Mouse (Mus musculus): ENCODE results near the gene Als2cr12.
A peak's percentile ranks its signal among the peaks of the same experiment; 100 is the strongest.
"Not testable (repeated sequence)": the region's sequence is repeated elsewhere in the genome, so short reads cannot be mapped to it uniquely, and the experiment has no call there.

Gene Als2cr12

DNA sequence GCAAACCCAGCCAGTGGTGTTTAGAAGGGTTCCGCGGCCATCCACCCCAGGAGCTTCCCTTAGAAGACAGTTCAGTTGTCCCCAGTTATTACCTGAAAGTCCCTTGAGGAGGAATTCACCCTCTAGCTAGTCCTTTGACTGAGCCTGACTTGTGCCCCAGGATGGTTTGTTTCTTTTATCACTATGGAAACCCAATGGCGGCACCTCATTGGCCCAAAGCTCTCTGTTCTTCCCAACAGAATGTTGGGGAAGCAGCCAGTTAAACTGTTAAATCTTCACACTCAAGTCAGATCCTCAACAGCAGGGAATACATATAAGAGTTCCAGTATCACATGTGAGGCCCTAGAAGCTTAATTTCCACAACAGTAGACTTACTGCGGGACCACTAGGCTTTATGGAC lies at the start of gene Als2cr12:
TSS of gene Als2cr12 (minus strand) at position 180 of the 400 bp plus-strand sequence.
- DNase-seq, result not testable (repeated sequence)

DNA sequence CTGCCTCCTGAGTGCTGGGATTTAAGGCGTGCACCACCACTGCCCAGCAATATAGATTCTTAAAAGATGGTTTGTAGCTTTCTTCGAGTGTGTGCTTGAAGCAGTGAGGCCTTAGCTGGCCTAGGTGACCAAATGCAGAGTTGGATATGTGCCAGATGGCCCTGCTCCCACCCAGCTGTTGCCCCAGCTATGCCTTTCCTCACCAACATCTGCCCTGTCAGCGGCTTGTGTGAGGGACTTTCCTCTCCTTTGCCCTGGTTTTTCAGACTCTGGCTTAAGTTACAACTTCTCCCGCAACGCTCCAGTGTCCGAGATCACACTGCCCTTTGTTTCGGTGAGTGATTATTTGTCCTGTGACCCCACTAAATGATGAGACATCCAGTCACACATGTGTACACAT lies 48.9 kb upstream of the Als2cr12 start:
- DNase-seq, result no peak

DNA sequence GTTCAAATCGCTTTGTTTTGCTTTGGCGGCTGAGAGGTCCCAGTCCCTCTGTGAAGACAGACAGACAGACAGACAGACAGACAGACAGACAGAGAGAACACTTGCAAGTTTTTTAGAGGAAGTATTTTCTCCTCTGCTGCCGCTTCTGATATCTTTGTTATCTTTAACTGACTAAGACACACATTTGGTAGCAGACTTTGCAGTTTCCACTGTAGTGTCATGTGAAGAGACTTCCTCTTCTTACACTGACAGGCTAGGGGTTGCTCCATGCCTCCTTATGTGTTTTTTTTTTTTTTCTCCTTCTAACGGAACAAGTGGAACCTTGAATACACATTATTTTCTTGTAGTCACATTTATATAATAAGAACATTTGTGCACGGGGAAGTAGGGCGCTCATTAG lies 47.5 kb upstream of the Als2cr12 start:
- DNase-seq, result no peak

- DNase-seq, result no peak
These were observed 46.8 kb upstream of the Als2cr12 start for GRCm38 (mm10) chr1:58742571-58743021.

- DNase-seq, result peak; percentile 54 to 62
These were observed 43.7 kb upstream of the Als2cr12 start for GRCm38 (mm10) chr1:58739529-58739928.

- DNase-seq, result no peak
These were observed 41.2 kb upstream of the Als2cr12 start for GRCm38 (mm10) chr1:58736968-58737367.

GRCm38 (mm10) chr1:58735962-58736361 lies 40.2 kb upstream of the Als2cr12 start:
- DNase-seq, result no peak

DNA sequence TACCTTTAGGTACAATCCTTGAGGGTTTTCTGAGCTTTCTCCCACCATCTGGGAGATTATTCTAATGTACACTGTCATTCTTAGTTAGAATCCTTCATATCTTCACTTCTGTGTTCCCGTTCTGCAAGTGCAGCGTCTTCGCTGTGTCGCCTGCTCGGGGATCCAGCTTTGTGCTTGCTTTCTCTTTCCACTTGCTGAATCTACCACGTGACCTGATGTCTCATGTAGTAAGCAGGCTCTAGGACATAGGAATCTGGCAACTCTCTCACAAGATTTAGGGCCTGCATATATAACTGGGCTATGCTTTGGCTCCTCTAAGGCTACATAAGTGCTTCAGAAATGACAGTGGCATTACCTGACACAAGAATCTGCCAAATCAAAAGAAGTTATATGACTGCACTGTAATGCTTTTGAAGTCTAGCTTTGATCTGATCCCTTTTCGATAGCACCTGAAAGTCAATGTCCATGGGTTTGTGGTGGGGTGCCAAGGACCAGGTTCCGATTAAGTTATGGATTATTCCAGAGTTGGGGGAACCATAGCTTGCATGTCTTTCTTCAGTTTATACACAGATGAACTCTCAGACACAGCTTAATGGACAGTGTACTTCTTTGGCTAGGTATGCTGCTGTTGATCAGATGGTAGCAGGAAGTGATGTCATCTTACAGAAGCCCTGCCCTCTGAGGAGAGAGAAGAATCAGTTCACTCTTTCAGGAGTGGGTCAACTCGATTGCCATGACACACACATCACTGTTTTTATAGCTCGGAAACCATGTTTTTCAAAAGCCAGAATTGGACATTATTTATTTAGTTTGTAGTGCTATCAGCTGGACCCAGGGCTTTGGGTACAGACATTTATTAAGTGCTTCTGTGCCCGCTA lies 38.5 kb upstream of the Als2cr12 start:
- no peak for DNase-seq

- no peak for DNase-seq
These were observed 37.8 kb upstream of the Als2cr12 start for GRCm38 (mm10) chr1:58733636-58734035.

DNA sequence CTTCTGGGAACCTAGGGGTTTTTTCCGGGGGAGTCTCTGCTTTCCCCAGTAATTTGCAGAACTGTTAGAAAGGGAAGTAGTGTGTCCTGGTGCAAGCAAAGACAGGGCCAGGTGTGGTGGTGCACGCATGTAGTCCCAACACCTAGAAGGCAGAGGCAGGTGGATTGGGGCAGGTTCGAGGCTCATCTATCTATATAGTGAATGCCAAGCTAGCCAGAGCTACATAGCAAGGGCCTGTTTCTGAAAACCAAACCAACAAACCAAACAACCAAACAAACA lies 32.7 kb upstream of the Als2cr12 start:
- no peak for DNase-seq

DNA sequence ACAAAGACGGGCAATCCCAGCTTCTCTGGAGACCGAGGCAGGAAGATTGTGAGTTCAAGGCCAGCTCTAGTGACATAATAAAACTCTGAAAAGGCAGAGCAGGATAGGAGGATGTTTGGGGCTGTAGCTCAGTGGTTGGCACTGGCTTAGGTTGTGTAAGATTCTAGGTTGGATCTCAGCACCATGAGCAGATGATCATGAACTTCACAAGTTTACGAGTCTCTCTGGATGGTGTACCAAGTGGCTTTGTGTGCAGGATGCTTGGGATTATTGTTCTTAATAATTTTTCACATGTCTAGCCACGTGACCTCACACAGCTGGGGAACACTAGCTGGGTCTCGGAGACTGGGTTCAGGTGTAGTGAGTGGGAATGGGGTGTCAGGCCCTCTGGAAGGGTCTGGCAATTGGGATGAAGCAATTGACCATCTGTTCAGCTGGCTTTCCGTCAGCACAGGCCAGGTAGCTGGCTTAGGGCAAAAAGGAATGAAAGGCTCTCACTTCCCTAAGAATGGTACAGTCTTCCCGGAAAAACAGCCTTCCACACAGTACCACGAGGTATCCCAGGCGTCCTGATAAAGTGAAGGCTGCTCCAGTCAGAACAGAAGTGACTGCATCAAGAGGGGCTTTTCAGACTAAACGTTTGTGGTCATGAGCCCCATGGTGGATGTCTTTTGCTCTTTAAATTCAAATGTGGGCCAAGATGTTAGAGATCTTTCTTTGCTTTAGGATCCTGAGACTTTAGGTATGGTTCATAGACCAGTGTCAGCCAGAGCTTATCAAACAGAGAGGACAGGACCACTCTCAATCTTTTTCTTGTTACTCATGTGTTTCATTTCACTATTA lies 32.2 kb upstream of the Als2cr12 start:
- peak; percentile 70 to 78 for DNase-seq

GRCm38 (mm10) chr1:58727019-58727746 lies 31.4 kb upstream of the Als2cr12 start:
- DNase-seq, result no peak

DNA sequence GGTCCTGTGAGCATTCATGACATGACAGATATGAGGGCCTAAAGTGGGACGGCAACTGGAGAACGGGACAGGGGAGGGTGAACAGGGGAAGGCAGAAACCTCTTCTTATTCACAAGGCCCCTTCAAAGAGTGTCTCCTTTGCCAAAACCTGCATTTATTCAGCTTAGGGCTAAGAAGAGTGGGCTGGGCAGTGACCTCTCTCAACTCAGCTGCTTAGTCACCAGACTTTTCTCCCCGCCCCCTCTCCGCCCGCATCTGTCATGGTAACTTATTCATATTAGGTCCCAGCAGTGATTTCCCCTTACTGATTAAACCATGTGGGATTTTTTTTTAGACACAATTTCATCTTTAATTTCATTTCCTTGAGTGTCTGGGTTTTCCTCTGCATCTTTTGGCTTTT lies 30.0 kb upstream of the Als2cr12 start:
- DNase-seq, result no peak

- DNase-seq, result no peak
These were observed 29.3 kb upstream of the Als2cr12 start for GRCm38 (mm10) chr1:58725095-58725494.

GRCm38 (mm10) chr1:58724533-58724932 lies 28.7 kb upstream of the Als2cr12 start:
- no peak for DNase-seq

GRCm38 (mm10) chr1:58723809-58724405 lies 28.1 kb upstream of the Als2cr12 start:
- DNase-seq, result no peak

DNA sequence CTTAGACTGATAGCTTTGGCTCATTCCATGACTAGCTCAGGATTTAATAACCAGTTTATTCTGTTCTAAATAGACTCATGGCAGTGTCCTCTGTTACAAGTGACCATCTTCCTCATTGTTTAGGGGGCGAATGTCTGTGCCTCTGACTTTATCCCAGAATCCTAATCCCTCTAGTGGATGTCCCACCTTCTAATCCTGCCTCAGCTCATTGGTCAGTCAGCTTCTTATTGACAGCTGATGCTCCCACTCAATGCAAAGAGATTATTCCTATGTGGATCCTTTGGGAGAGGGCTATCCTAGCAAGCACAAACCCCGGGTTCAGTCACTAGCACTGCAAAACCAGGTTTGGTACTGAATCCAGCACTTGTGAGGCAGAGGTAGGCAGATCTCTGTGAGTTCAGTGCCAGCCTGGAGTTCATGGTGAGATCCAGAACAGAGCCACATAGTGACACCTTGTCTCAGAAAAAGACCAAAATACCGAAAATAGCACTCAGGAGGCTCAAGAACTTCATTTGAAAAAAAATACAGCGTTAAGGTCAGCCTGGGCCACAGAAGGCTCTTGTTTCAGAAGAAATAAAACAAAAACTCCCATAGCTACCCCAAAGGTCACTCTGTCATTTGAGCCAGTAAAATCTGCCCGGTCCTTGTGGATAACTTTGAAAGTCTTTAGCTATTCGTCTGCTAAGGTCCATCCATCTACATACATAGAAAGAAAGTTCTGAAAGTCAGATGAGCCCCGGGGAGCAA lies 27.4 kb upstream of the Als2cr12 start:
- DNase-seq, result no peak

DNA sequence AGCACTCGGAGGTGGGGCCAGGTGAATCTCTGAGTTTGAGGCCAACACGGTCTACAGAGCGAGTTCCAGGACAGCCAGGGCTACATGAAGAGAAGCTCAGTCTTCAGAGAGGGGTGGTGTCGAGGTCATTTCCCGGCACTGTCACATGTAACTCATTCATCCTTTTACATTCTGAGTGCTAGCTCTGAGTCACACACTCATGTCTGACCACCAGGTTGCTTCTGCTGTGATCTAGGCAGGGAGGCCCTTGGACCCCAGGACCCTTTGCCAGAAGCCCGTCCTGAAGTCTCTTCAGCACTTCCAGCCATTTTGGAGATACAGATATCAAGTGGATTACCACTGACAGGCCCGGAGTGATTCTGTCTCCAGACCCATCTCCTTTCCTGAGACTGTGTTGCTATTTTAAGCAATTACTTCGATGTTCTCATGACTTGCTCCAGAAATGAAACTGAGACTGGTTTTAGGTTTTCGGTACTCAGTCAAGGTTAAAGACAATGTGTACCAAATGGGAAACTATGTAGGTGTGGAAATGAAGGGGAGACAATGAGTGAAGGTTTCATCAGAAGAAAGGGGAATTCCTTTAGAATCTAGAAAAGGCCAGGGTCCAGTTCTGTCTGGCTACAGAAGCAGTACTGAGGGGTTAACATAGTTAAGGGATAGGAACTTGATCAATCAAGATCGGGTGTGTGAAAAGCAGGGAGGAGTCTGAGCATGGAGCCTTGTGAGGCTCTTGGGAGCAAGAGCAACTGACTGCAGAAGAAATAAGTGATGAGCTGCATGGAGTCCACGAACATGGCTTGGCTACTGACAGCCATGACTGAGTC lies 26.5 kb upstream of the Als2cr12 start:
- no peak for DNase-seq

GRCm38 (mm10) chr1:58720988-58721387 lies 25.2 kb upstream of the Als2cr12 start:
- no peak for DNase-seq

- DNase-seq, result no peak
These were observed 24.3 kb upstream of the Als2cr12 start for GRCm38 (mm10) chr1:58720090-58720489.

GRCm38 (mm10) chr1:58719356-58719945 lies 23.7 kb upstream of the Als2cr12 start:
- DNase-seq, result no peak
